ENCODE assay signal across 16 mouse cellular contexts in genomic region chr4:110051872-110052271, GRCm38 (mm10).
DNase-seq lines count a peak whose midpoint lies in the region; ATAC-seq lines count a peak whose summit lies in the region.
"Had no signal": no experiment of that assay in that cellular context is flagged by ENCODE, and none has a peak within 500 bp of the region (broad histone marks: within the 10 kb centered on the region; RNA-seq: fewer than 3 reads in every experiment).

No protein-coding gene starts in this region.

- no peaks in the 10 kb centered on the region for H3K36me3 ChIP-seq in kidney, embryonic 15.5 days
- H3K36me3 ChIP-seq: forebrain, embryonic 12.5 days; heart, embryonic 15.5 days; limb, embryonic 15.5 days; lung, embryonic 15.5 days; midbrain, embryonic 12.5 days had no signal

- ATAC-seq in kidney, embryonic 15.5 days (replicated peaks; ENCODE audit: low FRiP score): peak; percentile 60
- ATAC-seq: inflammation-experienced regulatory T-cells, adult 6 months had no signal

- no peaks in the 10 kb centered on the region for H3K9me3 ChIP-seq in kidney, embryonic 15.5 days (replicated peaks)
- H3K9me3 ChIP-seq: forebrain, embryonic 12.5 days; heart, embryonic 15.5 days; limb, embryonic 15.5 days; lung, embryonic 15.5 days; midbrain, embryonic 12.5 days had no signal

- no peaks in the 10 kb centered on the region for H3K27me3 ChIP-seq in kidney, embryonic 15.5 days
- H3K27me3 ChIP-seq: forebrain, embryonic 12.5 days; heart, embryonic 15.5 days; limb, embryonic 15.5 days; lung, embryonic 15.5 days had no signal

- peak overlapping the region; percentile 56; the same call in 1 of the 2 replicates for H3K27ac ChIP-seq in kidney, embryonic 15.5 days
- H3K27ac ChIP-seq: forebrain, embryonic 12.5 days; limb, embryonic 15.5 days; lung, embryonic 15.5 days had no signal

- peaks cover 16% of the 10 kb centered on the region for H3K4me1 ChIP-seq in kidney, embryonic 15.5 days

- no peak overlapping the region for H3K9ac ChIP-seq in kidney, embryonic 15.5 days
- H3K9ac ChIP-seq: limb, embryonic 15.5 days had no signal

- H3K4me3 ChIP-seq in kidney, embryonic 15.5 days (replicated peaks): no peak overlapping the region

- 9% methylated on average over 10 of the region's 10 CpGs for WGBS in kidney, embryonic 15.5 days

- no peak overlapping the region for H3K4me2 ChIP-seq in kidney, embryonic 15.5 days

- no peak for DNase-seq in kidney, postnatal 36 days
- peak; percentile 26 for DNase-seq in MN1 (ENCODE audit: low spot score)
- peak; percentile 29 for DNase-seq in embryo, embryonic 11 days
- peak; percentile 43 for DNase-seq in mesoderm, embryonic 11.5 days (ENCODE audit: low read depth, low spot score)
- no peak for DNase-seq in right cerebral cortex, postnatal 25 days
- no peak for DNase-seq in frontal cortex, adult 2 months (ENCODE audit: extremely low spot score in 1 of 2, low spot score in 1 of 2)
- no peak for DNase-seq in ovary, postnatal 14 days (ENCODE audit: low spot score)
- DNase-seq: cerebellum, adult 9-11 months; gastrocnemius, postnatal 25 days had no signal

Comparison
In these comparisons a context has a peak if more than half of its experiments do, and no peak if none do; other contexts are left out.
1. DNase-seq: peak in MN1 (single experiment), embryo, embryonic 11 days (single experiment) and mesoderm, embryonic 11.5 days (single experiment); none in kidney, postnatal 36 days (0 of 2), right cerebral cortex, postnatal 25 days (single experiment), frontal cortex, adult 2 months (0 of 2) and ovary, postnatal 14 days (single experiment).